Mouse (Mus musculus): ENCODE measurements around the gene Polr2f.

The Polr2f gene

DNA sequence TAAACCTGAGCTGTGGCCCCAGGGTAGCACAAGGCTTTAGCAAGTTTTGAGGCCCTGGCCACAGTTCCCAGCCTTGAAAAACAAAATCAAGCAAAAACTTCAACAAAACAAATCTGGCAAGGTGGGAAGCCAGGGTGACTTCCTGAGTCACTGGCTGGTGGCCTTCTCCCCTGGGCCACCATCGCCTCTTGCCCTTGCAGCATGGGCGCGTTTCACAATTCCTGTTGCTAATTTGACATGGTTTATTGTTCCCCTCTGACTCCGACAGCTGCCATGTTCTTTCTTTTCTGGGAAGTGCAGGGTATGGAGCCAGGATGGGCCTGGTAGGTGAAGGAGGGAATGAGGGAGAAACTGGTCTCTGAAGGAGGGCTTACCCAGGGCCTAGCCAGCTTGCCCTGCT lies 18.7 kb upstream of the Polr2f start:
- no peak for DNase-seq (ENCODE audit: low spot score)

DNA sequence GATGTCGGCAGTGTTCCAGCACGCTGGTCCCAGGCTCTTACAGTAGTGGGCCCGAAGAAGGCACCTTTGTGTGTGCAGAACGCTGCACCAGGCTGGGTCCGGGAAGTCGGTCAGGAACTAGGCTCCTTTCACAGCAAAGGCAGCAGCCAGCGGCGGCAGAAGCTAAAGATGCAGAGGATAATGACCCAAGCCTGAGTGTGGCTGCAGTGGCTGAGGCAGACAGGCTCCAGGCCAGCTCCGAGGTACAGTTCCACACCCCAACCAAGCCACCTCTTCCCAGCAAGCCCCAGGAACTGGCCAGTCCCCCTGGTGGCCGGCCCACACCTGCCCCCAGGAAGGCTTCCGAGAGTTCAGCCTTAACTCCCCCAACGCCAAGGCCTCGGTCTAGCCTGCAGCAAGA lies 18.3 kb upstream of the Polr2f start:
- no peak for DNase-seq (ENCODE audit: low spot score)

DNA sequence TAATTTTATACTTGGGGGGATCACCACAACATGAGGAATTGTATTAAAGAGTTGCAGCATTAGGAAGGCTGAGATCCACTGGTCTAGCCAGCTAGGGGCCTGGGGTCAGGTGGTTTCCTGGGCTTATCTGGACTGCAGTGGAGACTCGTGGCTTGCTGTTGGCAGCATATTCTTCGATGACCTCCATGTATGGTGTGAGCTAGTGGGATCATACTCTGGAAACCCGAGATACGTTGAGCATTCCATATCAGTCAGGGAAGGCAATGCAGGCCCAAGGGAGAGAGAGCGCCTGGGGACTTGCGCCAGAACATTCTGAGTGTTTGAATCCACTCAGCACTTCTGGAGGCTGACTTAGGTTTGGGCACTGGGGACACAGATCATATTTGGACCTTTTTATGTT lies 17.1 kb upstream of the Polr2f start:
- DNase-seq (ENCODE audit: low spot score), result no peak

DNA sequence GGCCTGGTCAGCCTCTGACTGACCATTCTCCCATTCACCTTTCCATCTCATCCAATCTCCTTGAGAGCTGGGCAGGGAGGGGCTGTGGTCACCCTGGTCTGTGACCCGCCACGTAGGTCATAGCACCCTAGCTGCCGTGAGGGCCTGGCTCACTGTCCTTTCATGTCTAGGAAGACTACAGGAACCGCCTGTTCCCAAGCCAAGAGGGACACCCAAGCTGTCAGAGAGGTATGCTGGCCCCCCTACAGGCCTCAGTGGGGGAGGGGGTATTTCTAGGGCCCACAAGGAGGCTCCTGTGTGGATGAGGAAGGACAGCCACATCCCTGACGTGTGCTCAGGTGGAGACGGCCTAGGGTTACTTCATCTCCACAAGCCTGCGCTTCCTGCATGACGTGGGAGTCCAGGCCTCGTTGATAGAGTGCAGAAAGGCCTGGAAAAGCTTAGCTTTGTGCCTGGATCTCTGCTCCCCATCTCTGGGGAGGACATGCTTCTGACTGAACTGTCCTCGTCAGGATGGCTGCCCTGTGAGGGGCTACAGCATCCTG lies 16.4 kb upstream of the Polr2f start:
- no peak for DNase-seq (ENCODE audit: low spot score)

DNA sequence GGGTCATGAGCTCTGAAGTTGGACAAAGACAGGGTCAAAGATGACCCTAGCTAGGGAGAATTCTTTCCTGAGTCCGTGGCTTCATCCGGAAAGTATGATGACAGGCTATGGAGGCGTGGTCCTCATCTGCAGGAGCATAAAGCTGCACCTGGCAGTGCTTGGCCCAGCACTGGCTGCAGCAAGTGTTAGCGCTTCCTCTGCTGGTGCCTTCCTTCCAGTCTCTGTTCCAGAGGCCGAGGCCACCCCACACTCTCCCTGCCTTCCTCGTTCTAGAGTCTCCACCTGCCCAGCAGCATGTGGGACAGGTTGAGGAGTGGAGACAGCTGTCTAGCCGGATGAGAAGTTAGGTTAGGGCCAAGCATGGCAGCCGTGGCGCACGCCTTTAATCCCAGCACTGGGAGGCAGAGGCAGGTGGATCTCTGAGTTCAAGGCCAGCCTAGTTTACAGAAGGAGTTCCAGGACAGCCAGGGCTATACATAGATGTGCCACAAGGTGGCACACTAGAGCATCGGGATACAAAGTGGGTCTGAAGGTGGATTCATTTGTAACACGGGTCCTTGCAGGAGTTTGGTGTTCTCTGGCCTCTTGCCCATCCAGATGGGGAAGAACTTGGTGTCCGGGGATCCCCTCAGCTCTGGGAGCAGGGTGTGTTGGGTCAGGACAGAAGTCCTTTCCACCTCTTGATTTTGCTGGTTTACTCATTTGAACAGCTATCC lies 14.4 kb upstream of the Polr2f start:
- peak; percentile 59 for DNase-seq (ENCODE audit: low spot score)

DNA sequence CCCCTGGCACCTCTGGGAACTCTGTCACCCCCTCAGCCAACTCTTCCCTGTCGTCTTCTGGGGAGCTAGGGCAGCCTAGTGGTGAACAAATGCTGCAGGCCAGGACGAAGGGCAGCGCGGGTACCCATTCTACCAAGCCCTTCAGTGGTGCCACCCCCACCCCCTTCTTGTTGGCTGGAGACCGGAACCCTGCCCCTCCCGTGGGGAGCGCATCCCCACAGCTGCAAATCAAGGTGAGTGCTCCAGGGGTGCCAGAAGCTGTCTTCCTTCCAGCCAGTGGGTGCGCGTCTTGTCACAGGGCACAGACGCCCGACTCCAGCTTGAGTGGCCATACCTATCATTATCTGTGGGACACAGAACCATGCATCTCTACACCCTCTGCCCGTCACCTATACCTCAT lies 13.7 kb upstream of the Polr2f start:
- DNase-seq (ENCODE audit: low spot score), result no peak

DNA sequence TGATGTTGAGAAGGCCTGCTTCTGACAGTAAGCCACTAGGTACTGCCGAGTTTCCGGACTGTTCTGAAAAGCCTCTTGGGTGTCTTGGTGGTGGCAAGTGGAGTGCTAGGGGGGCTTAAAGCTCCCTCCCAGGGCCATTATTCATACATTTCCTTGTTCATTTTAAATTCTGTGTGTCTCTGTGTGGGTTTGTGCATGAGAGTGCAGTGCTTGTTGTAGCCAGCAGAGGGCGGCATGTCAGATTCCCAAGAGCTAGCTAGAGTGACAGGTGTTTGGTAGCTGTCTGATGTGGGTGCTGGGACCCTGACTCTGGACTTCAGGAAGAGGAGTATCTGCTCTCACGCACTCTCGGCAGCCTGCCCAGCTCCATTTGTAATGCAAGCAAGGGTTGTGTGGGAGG lies 12.6 kb upstream of the Polr2f start:
- DNase-seq (ENCODE audit: low spot score), result no peak

DNA sequence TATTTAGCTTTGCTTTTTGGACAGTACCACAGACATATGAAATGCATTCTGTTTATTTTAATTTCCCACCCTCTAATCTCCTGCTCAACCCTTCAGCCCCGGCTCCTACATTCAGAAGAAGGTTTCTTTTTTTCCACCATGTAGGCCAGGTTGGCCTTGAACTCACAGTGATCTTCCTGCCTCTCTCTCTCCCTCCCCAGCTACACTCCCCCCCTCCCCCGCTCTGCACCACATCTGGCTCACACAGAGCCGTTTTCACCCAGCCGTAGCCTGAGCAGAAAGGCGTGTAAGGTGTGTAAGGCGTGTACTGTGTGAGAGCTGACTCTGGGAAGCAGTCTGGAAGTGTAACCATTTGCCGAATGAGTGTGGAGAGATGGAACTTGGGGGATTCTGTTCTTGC lies 11.5 kb upstream of the Polr2f start:
- no peak for DNase-seq (ENCODE audit: low spot score)

DNA sequence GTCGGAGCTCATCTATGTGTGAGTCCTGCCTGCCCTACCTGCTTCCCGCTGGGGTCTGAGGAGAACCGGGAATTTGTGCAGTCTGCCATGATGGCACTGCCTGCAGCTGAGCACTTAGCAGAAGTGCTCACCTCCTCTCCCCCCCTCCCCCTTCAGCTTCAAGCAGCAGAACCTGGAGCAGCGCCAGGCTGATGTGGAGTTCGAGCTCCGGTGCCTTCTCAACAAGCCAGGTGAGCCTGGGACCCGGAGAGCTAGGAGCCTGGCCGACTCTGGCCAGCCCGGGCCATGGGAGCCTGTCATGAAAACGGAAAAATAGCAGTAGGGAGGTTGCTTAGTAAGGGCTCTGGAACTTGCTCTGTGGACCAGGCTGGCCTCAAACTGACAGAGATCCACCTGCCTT lies 10.0 kb upstream of the Polr2f start:
- DNase-seq (ENCODE audit: low spot score), result peak; percentile 71

DNA sequence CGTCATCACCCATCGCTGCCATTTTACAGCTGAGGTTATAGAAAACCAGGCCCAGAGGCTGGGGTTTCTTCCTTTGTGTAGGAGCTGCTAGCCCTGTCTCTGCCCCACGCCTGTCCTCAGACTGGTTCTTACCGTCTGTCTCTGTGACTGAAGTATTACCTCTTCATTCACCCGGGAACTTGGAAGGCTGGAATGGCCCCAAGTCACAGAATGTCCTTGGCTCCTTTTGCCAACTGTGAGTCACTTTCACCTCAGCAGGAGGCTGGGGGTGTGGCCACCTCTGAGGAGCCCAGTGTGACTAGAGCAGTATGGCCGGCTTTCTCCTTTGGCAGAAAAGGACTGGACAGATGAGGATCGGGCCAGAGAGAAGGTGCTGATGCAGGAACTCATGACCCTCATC lies 9.4 kb upstream of the Polr2f start:
- DNase-seq (ENCODE audit: low spot score), result peak; percentile 93

DNA sequence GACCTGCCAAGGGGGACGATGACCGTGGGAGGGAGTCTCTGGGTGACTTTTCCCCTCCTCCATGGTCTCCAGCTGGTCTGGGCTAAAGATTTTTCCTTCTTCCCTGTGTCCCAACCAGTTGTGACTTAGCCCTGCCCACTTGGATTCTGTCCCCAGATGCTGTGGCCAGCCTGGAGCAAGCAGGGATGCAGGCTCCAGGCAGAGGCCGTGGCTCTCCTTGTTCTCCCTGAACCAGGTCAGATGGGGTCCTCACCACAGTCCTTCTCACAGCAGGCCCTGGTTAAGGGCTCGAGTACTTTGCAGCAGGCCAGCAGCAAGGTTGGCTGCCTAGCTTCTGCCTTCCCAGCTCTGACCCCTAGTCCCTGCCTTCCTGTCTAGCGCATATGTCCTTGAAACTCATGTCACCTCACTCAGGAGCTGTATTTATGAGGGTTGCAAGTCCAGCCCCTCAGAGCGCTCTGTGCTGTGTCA lies 7.6 kb upstream of the Polr2f start:
- DNase-seq (ENCODE audit: low spot score), result peak; percentile 23

DNA sequence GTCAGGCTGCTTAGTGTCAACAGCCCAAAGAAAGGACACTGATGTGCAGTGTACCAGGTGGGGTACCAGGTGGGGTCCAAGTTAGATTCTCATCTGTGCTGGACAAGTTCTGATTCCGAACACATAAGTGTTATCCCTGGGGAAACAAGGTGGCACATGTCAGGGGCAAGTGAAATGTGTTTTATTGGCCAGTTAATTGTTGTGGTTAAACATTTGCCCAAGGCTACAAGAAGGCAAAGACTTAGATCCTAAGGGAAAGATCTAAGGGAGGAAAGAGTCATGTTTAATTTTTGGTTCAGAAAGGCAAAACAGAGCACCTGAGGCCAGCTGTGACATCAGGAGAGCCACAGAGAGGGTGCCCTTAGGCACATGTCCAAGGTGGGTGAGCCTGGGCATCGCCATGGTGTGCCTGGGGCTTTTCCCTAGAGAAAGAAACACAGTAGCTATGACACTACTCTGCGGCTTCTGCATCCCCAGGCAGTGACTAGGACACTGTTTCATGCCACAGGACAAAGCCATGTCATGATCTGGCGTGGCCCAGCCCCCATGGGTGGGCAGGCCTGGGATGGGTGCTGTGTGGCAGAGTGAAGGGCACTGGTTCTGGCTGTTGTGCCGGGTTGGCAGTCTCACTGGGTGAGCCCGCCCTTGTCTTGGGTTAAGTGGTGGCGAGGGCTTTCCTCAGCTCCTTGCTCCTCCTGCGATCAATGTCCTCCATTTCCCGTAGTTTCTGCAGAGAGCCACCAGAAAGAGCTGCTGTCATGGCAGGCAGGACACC lies 6.1 kb upstream of the Polr2f start:
- no peak for DNase-seq (ENCODE audit: low spot score)

DNA sequence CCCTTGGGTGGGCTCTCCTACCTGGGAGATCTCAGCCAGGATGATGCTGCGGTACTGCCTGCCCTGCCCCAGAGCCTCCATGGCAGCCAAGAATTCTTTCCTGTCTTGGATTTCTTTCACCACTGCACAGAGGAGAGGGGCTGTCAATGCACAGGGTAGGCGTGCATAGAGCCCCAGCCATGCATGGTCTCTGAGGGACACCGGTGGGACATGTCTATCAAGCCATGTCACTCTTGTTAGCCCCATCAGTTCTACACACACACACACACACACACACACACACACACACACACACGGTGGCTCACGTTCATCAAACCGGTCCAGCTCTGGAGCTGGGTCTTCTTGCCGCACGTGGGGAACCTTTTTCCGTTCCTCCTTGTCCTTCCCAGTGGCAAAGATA lies 5.5 kb upstream of the Polr2f start:
- no peak for DNase-seq (ENCODE audit: low spot score)

DNA sequence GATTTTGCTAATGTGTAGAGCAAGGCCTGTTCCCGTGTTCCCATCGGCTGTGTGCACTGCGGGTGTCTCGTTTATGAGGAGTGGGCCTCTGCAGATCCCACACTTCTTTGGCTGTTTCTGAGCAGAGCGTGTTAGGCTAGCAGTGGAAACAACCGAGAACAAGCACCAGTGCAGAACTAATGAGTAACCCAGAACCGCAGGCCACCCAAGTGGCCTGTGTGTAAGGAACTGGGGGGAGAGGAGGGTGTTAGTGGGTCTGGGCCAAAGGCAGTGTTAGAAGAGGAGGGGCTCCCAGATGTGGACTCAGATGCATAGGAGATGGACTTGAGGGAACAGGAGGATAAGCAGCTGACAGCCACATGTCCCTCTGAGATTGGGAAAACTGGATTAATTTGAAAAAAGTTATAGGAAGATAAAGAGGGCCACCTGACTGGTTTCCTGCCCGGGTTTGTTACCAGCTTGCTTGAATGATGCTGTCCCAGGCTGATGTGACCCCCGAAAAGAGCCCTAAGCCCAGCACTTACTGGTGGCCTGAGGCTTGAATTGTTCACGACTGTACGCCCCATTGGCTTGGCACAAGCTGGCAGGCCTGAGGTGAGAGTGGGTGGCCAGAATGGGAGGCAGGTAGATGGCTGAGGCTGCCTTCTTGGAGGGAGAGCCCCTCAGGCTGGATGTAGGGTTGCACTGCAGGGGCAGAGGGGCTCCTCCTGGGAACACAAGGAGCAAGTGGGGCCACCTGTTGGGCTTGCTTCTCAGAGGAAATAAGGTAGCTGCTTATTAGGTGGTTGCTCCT lies 4.8 kb upstream of the Polr2f start:
- no peak for DNase-seq (ENCODE audit: low spot score)

DNA sequence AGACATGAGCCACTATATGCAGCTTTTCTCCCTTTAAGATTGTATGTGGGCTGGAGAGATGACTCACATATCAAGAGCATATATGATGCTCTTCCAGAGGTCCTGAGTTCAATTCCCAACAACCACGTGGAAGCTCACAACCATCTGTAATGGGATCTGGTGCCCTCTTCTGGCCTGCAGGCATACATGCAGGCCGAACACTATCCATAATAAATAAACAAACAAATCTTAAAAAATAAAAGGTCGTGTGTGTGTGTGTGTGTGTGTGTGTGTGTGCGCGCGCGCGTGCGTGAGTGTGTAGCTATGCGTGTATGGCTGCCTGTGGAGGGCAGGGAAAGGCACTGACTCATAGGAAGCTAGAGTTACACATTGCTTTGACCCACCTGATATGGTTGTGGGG lies 1.2 kb upstream of the Polr2f start:
- DNase-seq (ENCODE audit: low spot score), result no peak

DNA sequence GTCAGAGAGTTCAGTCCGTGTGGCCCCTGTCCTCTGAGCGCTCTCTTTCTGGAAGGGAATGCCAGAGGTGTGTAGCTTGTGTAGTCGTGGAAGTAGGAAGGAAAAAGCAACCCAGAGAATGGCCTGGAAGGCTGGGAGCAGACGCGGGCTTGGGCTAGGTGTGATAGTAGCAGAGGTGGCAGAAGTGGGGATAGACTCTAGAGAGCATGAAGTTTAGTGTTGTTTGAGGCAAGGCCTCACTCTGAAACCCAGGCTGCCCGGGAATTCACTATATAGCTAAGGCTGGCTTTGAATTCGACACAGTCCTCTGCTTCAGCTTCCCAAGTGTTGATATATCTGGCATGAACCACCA lies 733 bp downstream of the Polr2f start:
- DNase-seq (ENCODE audit: low spot score), result no peak

DNA sequence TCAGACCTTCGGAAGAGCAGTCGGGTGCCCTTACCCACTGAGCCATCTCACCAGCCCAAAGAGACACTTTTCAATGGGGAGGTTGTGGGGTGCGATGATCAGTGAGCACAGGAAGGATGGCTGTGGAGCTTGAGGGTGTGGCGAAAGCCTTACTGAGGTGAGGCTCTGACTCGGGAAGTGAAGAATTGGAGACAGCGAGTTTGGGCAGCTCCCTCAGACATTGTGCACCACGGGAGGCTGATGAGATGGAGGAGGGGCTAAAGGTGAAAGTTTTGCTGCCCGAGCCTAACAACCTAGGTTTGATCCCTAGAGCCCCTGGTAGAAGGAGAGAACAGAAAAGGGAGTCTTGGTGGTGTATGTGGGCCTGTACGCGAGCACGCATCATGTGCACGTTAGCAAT lies 2.5 kb downstream of the Polr2f start:
- no peak for DNase-seq (ENCODE audit: low spot score)

DNA sequence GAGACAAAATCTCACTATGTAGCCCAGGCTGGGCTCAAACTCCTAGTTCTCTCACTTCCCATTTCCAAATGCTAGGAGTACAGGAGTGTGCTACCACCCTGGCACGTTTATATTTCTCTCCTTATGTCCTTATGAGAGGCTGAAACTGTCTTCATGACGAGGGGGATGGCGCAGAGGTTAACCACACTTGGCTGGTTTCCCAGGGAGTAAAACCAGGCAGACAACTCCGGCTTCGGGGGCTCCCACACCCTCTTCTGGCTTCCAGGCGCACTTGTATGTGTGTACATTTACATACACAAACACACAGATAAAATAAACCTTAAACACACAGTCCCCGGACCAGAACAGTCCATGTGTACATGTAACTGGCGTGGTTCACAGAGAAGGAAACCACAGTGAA lies 3.2 kb downstream of the Polr2f start:
- DNase-seq (ENCODE audit: low spot score), result no peak

DNA sequence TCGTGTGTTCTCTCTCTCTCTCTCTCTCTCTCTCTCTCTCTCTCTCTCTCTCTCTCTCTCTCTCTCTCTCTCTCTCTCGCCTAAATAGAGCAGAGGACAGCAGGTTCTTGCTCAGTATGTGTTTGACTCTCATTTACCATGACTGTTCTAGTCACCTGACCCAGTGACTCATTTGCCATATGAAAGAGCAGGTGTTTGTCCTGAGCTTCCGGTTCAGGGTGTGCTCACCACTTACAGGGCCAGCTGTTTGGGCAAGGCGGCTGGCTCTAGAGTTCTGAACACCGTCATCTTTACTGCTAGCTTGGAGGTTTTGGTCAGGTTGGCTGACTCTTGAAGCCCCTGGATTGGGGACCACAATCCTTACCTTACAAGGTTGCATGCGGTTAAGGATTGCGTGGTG lies 4.7 kb downstream of the Polr2f start:
- no peak for DNase-seq (ENCODE audit: low spot score)

DNA sequence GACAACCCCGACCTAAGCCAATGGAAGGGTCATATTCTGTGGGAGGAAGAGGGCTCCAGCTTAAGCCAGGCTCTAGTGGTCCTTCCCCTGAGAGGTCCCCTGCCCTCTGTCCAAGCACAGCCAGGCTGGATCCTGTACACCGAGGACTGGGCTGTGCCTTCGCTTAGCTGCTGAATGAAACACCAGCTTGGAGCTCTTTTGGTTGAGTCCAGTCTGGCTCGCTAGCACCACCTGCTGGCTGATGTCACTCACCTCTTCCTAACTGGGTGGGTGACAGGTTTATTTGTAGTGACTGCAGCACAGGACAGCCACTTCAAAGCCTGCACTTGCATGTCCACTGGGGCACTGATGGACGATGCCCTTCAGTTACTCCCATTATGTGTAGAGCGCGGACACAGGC lies 7.7 kb downstream of the Polr2f start:
- peak; percentile 82 for DNase-seq (ENCODE audit: low spot score)

DNA sequence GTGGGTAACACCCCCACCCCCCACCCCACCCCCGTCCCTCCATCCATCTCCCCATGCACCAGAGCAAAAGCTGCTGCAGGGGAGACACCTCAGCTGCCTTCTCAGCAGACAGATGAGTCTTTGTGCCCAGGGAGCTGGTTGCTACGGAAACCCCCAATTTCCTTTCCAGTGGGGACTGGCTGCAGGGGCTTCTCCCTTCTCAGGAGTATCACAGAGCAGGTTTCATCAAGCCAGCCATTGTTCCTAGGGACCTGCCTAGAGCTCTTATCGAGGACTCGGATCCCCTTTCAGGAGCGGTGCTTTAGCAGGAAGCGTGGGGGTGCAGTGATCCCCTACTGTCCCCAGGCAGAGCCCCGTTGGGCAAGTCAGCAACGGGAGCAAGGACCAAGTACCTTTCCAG lies 11.1 kb downstream of the Polr2f start:
- no peak for DNase-seq (ENCODE audit: low spot score)

DNA sequence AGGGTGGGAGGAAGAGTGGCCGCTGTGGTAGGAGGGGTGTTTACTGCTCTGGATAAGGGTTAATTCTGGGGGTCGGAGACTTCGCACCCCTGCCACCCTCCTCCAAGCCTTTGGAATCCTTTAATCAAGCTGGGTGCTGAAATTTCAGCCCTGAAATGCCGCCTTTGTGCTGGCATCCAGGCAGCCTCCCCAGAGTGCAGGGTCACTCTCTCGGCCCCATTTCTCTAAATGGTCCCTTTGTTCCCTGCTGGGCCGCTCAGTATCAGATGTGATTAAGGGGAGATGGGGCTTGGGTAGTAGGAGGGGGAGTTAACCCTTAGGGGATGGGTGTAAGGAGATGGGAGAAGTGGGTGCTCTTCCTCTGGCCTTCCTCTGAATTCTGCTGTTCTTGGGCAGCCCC lies 11.9 kb downstream of the Polr2f start:
- DNase-seq (ENCODE audit: low spot score), result no peak

DNA sequence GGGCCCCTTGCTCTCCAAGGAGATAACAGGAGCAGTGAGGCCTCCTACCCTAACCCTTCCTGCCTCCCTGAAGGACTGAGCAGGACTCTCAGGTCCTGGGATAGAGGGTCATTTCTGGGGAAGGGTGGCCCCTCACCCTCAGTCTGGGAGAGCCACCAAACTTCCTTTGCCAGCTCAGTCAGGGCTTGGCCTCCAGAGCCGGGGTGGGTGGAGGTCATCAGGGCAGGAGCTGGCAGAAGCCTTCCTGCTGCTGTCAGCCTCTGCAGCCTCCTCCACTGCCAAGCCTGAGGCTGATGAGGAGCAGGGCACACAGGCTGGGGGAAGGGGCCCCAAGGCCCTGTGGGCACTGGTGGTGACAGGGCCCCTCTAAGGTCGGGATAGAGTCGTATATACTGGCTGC lies 14.8 kb downstream of the Polr2f start:
- DNase-seq (ENCODE audit: low spot score), result no peak
